Mouse (Mus musculus) urinary bladder, postnatal 25 days (tissue): ENCODE data around the gene Ttc33.

Experiments used
- DNase-seq: peaks from one replicate; pipeline ENCODE4 v3.0.0; 2022; ENCODE audit warnings: low spot score

The Ttc33 gene

DNA sequence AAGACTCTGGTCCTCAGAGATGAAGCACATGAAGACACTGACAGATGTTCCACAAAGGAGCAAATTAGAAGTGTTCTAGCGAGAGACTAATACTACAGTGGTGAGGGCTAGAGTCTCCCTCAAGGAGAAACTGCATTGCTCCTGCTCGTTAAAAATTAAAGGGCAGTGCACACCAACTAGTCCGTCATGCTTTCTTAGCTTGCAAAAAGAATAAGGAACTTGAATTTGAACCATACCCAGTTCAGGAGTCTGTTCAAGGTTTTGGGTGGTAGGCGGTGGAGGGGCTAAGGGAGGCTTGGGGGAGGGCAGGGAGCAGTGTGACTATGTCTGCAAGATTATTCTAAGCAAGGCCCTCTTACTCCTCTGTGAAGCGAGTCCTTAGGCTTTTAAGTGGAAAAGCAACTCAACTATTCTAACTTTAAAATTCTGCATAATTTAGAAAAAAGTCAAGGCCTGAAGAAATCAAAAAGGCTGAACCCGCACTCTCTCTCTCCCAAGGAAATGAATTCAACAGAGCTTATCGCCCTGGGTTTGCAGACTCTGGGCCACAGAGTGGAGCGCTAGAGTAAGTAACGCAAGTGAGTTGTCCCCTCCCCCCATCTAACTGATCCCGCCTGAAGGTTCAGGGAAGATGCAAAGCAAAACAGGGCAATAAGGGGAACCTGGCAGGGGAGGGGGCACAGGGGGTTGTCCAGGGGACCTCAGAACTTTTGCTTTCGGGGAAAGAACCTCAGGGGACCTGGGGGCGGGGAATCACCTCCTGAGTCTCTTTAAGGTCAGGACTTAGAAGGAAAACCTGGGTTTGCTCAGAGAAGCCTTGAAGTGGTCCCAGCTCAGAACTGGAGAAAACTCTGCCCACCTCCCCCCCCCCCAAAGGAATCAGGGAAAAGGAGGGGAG lies 56.2 kb downstream of the Ttc33 start:
- no peak for DNase-seq

DNA sequence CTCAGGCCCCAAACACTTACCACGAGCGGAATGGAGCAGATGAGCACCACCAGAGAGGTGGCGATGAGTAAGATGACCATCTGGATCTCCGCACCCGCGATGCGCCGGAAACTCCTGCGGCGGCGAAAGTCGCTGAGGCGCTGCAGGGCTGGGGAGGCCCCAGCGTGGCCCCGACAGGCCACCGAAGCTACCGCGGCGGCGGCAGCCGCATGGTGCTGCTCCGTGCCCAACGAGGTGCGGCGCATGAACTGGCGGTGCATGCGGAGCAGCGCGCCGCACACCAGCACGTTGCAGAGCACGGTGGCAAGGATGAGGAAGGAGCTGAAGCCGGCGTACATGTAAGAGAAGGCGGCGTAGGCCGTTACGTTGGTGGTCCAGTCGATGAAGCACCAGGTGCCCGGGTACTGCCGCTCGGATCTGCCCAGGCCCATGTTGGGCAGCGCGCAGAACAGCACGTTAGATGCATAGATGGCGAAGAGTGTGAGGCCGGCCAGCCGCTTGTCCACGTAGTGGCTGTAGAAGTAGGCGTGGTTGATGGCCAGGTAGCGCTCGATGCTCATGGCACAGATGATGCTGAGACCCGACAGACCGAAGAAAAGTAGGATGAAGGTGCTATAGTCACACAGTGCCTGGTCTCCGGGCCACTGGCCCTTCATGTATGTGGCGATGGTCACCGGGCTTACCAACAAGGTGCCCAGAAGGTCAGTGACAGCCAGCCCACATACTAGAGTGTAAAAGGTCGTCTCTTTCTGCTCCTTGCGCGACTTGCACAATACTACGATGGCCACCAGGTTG lies 57.1 kb downstream of the Ttc33 start:
- DNase-seq: peak; percentile 9

DNA sequence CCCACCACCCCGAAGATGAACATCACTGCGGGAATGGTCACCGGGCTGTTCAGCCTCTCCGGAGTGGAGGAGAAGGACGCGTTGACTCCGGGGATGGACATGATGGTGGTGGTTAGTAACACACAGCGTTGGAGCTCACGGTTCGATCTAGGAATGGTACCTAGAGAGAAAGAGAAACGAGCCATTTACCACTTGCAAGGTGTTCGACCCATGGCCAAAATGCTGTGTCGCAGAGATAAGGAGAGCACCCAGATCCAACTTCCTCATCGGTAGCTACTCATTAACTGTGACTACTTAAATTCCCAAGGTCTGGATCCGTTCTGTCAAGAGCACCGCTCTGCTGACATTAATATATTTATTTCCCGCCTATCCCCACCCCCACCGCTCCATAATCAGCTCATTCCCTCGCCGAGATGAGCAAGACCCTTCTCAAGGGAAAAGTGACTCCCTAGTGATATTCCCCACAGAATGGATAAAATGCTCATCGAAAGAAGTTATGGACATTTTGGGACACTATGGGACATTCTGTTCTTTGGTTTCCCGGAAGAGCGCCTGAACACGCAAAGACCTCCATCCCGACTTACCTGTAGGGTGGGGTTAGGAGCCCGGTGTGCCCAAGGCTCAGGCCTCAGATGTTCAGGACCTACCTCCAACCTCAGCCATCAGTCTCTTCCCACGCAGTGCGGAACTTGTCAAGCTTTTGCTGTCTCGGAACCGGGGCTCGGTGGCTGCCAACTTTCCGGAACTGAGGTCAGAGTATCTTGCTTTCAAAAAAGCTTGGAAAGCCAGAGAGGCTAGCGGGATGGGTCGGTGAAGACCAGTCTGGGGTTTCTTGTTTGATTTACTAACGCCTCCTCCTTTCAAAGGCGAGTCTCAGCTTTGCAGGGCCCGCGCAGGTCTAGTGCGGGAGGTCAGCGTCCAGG lies 58.0 kb downstream of the Ttc33 start:
- peak; percentile 20 for DNase-seq

DNA sequence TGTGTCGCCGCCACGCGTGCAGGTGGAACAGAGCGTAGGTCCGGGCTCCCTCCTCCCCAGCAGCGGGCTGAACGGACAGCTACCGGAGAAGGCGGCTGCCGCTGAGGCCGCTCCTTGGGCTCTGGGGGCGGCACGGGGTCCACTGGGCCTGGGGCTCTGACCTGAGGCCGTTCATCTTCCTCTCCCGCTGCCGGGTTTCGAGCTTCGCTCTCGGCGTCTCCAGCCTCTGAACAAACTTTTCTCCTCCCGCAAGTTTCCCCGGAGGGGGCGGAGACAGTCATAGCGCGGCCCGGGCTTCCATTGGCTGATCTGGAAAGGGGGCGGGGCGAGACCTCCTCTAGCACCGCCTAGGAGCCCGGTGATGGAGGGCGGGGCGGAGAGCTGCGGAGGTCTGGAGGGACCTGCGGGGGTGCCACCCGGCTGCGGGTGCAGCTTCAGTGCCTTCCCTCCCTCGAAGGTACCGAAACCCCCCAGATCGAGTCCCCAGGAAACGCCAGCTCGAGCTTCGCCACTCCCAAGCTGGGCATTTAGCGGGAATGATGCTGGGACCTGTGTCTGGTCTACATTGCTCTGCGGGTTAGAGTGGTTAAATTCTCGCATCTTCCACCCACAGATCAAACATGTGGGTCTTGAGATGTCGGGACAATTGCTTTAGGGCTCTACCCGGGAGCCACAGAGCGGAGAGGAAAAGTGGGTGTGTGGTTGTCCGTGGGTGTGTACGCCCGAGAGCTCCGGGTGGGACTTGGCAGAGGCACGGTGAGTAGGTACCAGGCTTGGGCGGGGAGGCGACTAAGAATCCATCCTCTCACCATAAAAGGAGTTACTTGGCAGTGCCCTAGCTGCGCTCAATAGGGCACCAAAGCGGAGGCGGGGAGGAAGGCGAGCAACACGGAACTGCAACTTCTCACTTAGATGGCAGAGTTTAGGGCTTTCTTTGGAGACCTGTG lies 58.9 kb downstream of the Ttc33 start, which contains the start of gene Ptger4:
Gene Ptger4, minus strand, starts transcription at position 229 of the 947 bp plus-strand sequence.
- DNase-seq: peak; percentile 97

DNA sequence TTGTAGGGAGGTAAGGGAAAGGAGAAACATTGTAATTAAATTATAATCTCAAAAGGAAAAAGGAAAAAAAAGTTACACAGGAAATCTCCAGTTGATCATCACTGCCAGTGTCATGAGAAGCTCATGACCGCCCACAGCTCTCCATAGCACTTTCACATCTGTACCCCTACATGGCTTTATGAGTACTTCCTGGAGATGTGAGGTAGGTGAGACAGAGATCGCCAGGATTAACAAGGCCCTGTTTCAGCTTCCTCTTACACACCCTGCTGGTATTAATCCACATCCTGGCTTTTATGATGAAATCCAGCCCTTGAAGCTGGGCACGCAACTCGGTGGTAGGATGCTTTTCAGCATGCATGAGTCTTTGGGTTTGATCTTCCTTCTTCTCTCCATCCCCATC lies 64.9 kb downstream of the Ttc33 start:
- no peak for DNase-seq

DNA sequence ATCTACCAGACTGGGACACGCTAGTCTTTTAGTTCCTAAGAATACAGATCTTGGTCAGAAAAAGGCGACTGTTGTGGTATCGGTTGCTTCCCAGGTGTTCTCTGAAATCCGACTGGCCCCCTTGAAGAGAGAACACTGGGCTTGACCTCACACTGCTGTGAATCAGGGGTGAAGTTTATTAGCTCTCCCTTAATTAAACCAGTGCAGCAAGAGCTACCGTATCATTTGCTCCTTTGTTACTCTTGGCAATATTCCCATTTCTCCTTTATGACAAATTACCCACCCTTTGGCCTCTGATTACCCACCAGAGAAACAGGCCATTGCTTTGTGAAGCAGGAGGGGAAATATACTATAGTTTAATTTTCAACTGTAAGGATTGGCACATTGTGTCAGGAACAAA lies 74.9 kb downstream of the Ttc33 start:
- DNase-seq: no peak

DNA sequence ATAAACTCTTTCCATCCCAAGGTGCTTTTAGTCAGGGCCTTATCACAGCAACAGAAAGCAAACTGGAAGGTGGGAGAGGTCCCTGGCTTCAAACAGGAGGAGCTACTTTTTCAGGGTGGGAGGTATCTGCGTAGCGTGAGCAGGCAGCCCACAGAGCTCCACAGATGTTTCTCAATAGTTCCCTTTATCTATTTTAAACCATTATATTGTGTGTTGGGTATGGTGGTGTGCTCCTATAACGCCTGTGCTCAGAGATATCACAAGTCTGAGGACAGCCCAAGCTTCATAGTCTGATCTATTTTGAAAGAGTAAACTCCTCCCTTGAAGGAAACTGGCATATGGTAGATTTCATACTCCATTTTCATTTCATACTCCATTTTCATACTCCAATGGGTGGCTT lies 75.7 kb downstream of the Ttc33 start:
- DNase-seq: no peak

DNA sequence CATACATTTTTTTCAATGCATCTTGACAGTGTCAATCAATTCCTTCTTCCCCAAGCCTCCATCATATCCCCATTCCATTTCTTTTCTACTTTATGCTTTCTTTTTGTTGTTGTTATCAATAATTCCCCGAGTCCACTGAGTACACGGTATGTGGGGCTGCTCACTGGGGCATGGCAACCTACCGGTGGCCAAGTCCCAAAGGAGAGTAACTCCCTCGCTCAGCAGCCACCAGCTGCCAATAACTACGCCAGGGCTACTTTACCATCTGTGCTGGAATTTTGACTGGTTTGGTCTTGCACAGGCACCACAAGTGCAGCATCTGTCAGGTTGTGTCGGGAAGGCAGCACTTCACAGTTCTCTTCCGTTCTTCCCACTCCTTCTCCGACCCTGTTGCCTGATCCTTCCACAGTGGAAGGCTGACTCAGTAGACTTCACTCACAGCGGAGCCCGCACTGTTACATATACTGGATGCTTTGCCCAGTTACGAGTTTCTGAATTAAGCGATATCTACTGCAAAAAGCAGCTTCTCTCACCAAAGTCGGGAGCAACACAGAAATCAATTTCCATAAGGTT lies 76.9 kb downstream of the Ttc33 start:
- DNase-seq: no peak

DNA sequence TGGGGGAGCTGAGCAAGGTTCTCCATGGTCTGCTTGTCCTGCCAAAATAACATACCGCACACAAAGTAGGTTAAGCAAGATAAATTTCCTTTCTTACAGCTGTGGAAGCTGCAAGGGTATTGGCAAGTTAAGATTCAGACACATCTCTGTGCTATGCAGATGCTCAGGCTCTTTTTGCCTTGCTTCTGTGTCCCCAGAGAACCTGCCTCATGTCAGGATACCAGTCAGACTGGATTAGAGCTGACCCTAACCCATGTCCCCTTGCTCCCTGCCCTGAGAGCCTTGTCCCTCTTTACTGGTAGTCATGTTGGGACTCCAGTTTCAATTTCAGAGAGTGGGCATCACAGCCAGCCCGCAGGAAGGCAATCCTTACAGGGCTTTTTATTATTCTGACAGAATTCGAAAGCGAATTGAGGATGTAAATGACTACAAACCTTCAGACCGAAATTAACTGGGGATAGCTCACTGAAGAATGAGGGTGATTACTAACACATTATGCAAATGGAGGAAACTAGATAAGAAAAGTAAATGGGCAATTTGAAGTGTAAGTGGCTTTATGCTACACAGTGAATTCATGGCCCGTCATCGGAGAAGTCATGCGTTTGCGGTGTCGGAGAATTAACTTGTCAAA lies 77.7 kb downstream of the Ttc33 start:
- DNase-seq: no peak

DNA sequence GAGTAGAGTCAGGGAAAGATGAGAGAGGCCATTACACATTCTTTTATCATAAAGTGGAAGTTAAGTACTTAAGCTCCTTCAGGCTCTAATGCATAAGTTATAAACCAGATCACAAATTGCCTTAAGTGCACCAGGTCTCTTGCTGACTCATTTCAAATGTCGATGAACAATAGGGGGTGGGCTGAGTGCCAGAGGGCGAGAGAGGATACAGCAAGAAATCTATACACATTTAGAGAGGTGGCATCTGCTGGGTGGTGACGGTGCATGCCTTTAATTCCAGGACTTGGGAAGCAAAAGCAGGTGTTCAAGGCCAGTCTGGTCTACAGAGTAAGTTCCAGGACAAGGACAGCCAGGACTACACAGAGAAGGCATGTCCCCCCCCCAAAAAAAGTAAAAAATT lies 80.8 kb downstream of the Ttc33 start:
- no peak for DNase-seq
